Mouse (Mus musculus) heart, embryonic 12.5 days (tissue): ENCODE results near the gene Cage1. TPM values are rescaled to one million over a fixed set of nuclear protein-coding genes. Genes with fewer than 3 reads are reported as not detected.

Experiments used
- ATAC-seq: fragments of 200-750 bp; cut with Nextera tagmentation; 2 replicates; pipeline ENCODE4 v1.8.0; 2017; ENCODE audit warnings: moderate TSS enrichment, moderate library complexity; ENCODE audit not compliant: insufficient number of reproducible peaks, low FRiP score
- H3K27ac ChIP-seq: fragments of 300-500 bp; sonication (generic); 2 replicates; pipeline ENCODE4 v1.5.1; 2016; ENCODE audit warnings: mild to moderate bottlenecking, moderate library complexity; ENCODE audit not compliant: poor library complexity, severe bottlenecking
- H3K27me3 ChIP-seq: fragments of 300-500 bp; sonication (generic); replicated peaks from 2 replicates; pipeline ENCODE4 v1.6.1; 2016; ENCODE audit warnings: mild to moderate bottlenecking, moderate library complexity
- H3K36me3 ChIP-seq: fragments of 300-500 bp; sonication (generic); 2 replicates; pipeline ENCODE4 v1.6.1; 2016; ENCODE audit warnings: mild to moderate bottlenecking, moderate library complexity
- H3K4me1 ChIP-seq: fragments of 300-500 bp; sonication (generic); replicated peaks from 2 replicates; pipeline ENCODE4 v1.6.1; 2016; ENCODE audit warnings: mild to moderate bottlenecking
- H3K4me2 ChIP-seq: fragments of 300-500 bp; sonication (generic); 2 replicates; pipeline ENCODE4 v1.6.1; 2016; ENCODE audit warnings: mild to moderate bottlenecking, moderate library complexity
- H3K4me3 ChIP-seq: fragments of 300-500 bp; sonication (generic); 2 replicates; pipeline ENCODE4 v1.5.1; 2016; ENCODE audit warnings: mild to moderate bottlenecking
- H3K9ac ChIP-seq: fragments of 300-500 bp; sonication (generic); 2 replicates; pipeline ENCODE4 v1.6.1; 2016; ENCODE audit warnings: mild to moderate bottlenecking, moderate library complexity
- H3K9me3 ChIP-seq: fragments of 300-500 bp; sonication (generic); replicated peaks from 2 replicates; pipeline ENCODE4 v1.6.1; 2016; ENCODE audit warnings: mild to moderate bottlenecking, moderate library complexity
- WGBS: fragments of 180-500 bp; shearing (Covaris S2); methylation state at CpG from one replicate; pipeline ENCODE4 v1.1.7; 2016; 5-methylcytosine and 5-hydroxymethylcytosine counted together
- polyA plus RNA-seq: library from polyadenylated mRNA; unstranded; fragments of >200 nt; fragmentation: Nextera tagmentation; extraction: Ambion mirVana; gene quantifications from 2 replicates; pipeline ENCODE4 v1.2.1, GENCODE M21; 2016

Gene Cage1
- 1.3 TPM in 2 replicates for polyA plus RNA-seq

GRCm38 (mm10) chr13:38037044-38037687 lies at the start of gene Cage1:
Gene Cage1, minus strand, starts transcription at chr13:38037069.
- Histone ChIP-seq H3K4me3 (peak within 1 kb of the TSS; percentile 70), H3K9me3 (no peaks in the 10 kb centered on the region), H3K9ac (peak within 1 kb of the TSS; percentile 88), H3K36me3 (peaks cover 24% of the 10 kb centered on the region), H3K27me3 (no peaks in the 10 kb centered on the region), H3K4me2 (peak within 1 kb of the TSS; percentile 92), H3K4me1 (peaks cover 22% of the 10 kb centered on the region), H3K27ac (peak within 1 kb of the TSS; percentile 61; the same call in 1 of the 2 replicates)
- ATAC-seq, result peak; percentile 94
- WGBS, result under 1% methylated on average over 47 of the region's 47 CpGs

DNA sequence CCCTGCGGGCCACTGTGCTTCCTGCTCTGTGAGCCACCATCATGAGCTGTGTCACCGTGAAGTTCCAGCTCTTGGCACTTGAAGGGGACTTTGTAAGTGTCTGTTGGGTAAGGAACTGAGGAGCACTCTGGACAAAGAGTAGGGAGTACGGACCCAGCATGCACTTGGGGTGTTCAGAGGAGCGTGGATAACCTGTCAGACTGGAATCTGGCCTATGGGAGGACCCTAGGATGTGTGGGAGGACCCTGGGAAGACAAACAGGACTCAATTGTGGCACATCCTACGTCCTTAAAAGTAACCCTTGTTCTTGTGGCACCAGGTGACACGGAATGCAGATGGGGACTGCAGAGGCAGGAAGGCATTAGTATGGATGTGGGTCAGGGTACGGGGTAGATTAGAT lies 44.3 kb upstream of the Cage1 start:
- Histone ChIP-seq H3K9me3 (no peaks in the 10 kb centered on the region), H3K4me1 (peaks cover 39% of the 10 kb centered on the region), H3K27me3 (no peaks in the 10 kb centered on the region), H3K4me3 (no peak overlapping the region), H3K9ac (no peak overlapping the region), H3K27ac (no peak overlapping the region), H3K36me3 (no peaks in the 10 kb centered on the region), H3K4me2 (no peak overlapping the region)
- WGBS, result 60% methylated on average over 7 of the region's 7 CpGs
- no peak for ATAC-seq

- Histone ChIP-seq H3K4me2 (no peak overlapping the region), H3K27ac (no peak overlapping the region), H3K27me3 (no peaks in the 10 kb centered on the region), H3K4me3 (no peak overlapping the region), H3K36me3 (no peaks in the 10 kb centered on the region), H3K9me3 (no peaks in the 10 kb centered on the region), H3K9ac (no peak overlapping the region), H3K4me1 (peaks cover 39% of the 10 kb centered on the region)
- ATAC-seq, result no peak
- 76% methylated on average over 14 of the region's 14 CpGs for WGBS
These were observed 43.9 kb upstream of the Cage1 start for GRCm38 (mm10) chr13:38080725-38081124.

- H3K4me1 ChIP-seq, result peaks cover 40% of the 10 kb centered on the region
- ATAC-seq, result no peak
- H3K9ac ChIP-seq, result no peak overlapping the region
- H3K4me2 ChIP-seq, result no peak overlapping the region
- H3K27me3 ChIP-seq, result no peaks in the 10 kb centered on the region
- H3K9me3 ChIP-seq, result no peaks in the 10 kb centered on the region
- H3K27ac ChIP-seq, result no peak overlapping the region
- 48% methylated on average over 9 of the region's 9 CpGs for WGBS
- no peaks in the 10 kb centered on the region for H3K36me3 ChIP-seq
- no peak overlapping the region for H3K4me3 ChIP-seq
These were observed 43.1 kb upstream of the Cage1 start for GRCm38 (mm10) chr13:38080014-38080413.

DNA sequence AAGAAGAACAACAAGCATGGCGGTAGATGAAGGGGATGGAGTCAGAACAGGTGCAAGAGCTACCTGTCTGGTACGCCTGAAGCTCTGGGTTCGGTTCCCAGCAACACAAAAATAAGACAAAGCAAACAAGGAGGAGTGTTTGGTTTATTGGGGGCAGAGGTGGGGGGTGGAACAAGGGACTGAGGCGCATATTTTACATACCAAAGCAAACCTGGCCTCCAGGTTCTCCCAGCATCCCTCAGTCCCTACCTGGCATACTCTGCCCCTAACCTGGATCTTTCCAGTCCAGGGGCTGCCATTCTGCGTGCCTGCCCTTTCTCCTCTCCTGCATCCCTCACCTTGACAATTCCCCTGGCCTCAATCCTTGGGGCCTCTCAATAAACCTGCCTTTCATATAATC lies 42.5 kb upstream of the Cage1 start:
- WGBS, result 82% methylated on average over 5 of the region's 5 CpGs
- Histone ChIP-seq H3K36me3 (no peaks in the 10 kb centered on the region), H3K4me1 (peaks cover 47% of the 10 kb centered on the region), H3K9ac (no peak overlapping the region), H3K27me3 (no peaks in the 10 kb centered on the region), H3K27ac (no peak overlapping the region), H3K9me3 (no peaks in the 10 kb centered on the region), H3K4me3 (no peak overlapping the region), H3K4me2 (no peak overlapping the region)
- ATAC-seq, result no peak

- Histone ChIP-seq H3K4me1 (peaks cover 52% of the 10 kb centered on the region), H3K36me3 (no peaks in the 10 kb centered on the region), H3K9me3 (no peaks in the 10 kb centered on the region), H3K9ac (no peak overlapping the region), H3K4me2 (no peak overlapping the region), H3K4me3 (no peak overlapping the region), H3K27ac (no peak overlapping the region), H3K27me3 (no peaks in the 10 kb centered on the region)
- WGBS, result 58% methylated on average over 6 of the region's 6 CpGs
- ATAC-seq, result no peak
These were observed 42.0 kb upstream of the Cage1 start for GRCm38 (mm10) chr13:38078836-38079235.

DNA sequence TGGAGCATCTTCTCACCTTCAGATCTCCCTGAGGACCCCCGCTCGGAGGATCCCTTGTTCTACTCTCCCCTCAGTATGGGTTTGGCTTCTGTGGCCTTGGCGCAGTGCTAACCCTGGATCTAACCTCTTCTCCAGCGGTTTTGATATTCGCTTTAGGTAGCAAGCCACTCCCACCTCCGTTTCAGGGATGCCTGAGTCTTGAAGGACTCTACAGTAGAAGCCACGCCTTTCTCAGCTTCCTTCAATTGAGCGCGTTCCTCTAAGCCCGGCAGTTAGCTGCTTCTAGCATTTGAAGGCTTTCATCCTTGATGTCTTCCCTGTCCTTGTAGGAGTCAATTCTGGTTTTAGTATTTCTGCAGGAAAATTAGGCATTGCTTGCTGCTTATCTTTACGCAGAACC lies 40.2 kb upstream of the Cage1 start:
- no peaks in the 10 kb centered on the region for H3K27me3 ChIP-seq
- 24% methylated on average over 11 of the region's 11 CpGs for WGBS
- no peak overlapping the region for H3K4me3 ChIP-seq
- H3K36me3 ChIP-seq, result no peaks in the 10 kb centered on the region
- H3K9me3 ChIP-seq, result no peaks in the 10 kb centered on the region
- no peak overlapping the region for H3K9ac ChIP-seq
- no peak for ATAC-seq
- no peak overlapping the region for H3K4me2 ChIP-seq
- H3K27ac ChIP-seq, result no peak overlapping the region
- H3K4me1 ChIP-seq, result peaks cover 43% of the 10 kb centered on the region

- peak overlapping the region; percentile 34; the same call in 1 of the 2 replicates for H3K9ac ChIP-seq
- WGBS, result 19% methylated on average over 5 of the region's 5 CpGs
- H3K4me3 ChIP-seq, result no peak overlapping the region
- H3K27me3 ChIP-seq, result no peaks in the 10 kb centered on the region
- H3K4me2 ChIP-seq, result peak overlapping the region; percentile 36
- H3K9me3 ChIP-seq, result no peaks in the 10 kb centered on the region
- peaks cover 35% of the 10 kb centered on the region for H3K4me1 ChIP-seq
- ATAC-seq, result peak; percentile 43; the same call in 1 of the 2 replicates
- peak overlapping the region; percentile 73 for H3K27ac ChIP-seq
- no peaks in the 10 kb centered on the region for H3K36me3 ChIP-seq
These were observed 37.5 kb upstream of the Cage1 start for GRCm38 (mm10) chr13:38074404-38074803.

DNA sequence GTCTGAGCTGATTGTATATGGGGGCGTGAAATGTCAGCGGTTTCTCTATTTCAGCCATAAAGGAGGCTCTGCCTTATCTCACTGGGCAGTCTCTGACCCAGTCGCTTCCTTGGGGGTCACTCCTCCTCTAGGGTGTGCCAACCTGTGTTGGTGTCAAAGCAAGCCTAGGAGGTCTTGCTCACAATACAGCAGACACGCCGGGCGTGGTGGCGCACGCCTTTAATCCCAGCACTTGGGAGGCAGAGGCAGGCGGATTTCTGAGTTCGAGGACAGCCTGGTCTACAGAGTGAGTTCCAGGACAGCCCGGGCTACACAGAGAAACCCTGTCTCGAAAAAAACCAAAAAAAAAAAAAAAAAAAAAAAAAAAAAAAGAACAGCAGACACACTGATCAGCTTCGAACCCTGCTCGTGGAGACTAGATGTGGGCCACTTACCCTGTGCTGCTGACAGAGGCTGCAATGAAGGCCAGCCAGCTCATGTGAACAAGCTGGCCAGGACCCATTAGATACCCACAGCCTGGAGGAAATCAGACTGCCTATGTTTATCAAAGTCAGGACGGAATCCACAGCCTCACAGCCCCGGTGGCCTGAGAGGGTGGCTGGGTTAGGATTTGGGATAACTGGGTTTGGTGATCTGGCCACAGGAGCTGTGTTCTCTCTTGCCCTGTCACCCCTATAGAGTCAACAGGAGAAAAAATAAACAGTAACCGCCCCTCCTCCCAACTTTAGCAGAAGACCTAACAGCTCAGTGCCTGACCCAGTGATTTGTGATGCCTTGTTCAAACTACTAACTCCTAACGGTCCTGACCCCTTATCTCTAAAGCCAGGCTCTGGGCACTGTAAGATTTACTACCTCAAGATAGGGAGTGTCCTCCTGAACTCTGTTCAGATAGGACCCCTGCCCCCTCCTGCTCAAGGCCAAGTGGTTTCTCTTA lies 36.8 kb upstream of the Cage1 start:
- no peaks in the 10 kb centered on the region for H3K9me3 ChIP-seq
- H3K9ac ChIP-seq, result peak overlapping the region; percentile 34; the same call in 1 of the 2 replicates
- peak overlapping the region; percentile 36 for H3K4me2 ChIP-seq
- no peaks in the 10 kb centered on the region for H3K27me3 ChIP-seq
- 0 out of 2 replicates have a peak, but pooled peaks have one; percentile 9 for ATAC-seq
- peak overlapping the region; percentile 73 for H3K27ac ChIP-seq
- no peaks in the 10 kb centered on the region for H3K36me3 ChIP-seq
- H3K4me3 ChIP-seq, result no peak overlapping the region
- WGBS, result 62% methylated on average over 18 of the region's 18 CpGs
- peaks cover 31% of the 10 kb centered on the region for H3K4me1 ChIP-seq

- no peaks in the 10 kb centered on the region for H3K27me3 ChIP-seq
These were observed 34.1 kb upstream of the Cage1 start for GRCm38 (mm10) chr13:38070945-38071344.

More at GRCm38 (mm10) chr13:38070945-38071344, 34.1 kb upstream of the Cage1 start:
- WGBS, result 52% methylated on average over 4 of the region's 4 CpGs
- Histone ChIP-seq H3K4me1 (peaks cover 23% of the 10 kb centered on the region), H3K4me2 (no peak overlapping the region), H3K9ac (no peak overlapping the region), H3K4me3 (no peak overlapping the region), H3K9me3 (no peaks in the 10 kb centered on the region), H3K36me3 (peaks cover 8% of the 10 kb centered on the region; the same call in 1 of the 2 replicates), H3K27ac (no peak overlapping the region)
- ATAC-seq, result 0 out of 2 replicates have a peak, but pooled peaks have one; percentile 31
